Comparison of ENCODE assay signal across 9 mouse cellular contexts in the genomic region with DNA sequence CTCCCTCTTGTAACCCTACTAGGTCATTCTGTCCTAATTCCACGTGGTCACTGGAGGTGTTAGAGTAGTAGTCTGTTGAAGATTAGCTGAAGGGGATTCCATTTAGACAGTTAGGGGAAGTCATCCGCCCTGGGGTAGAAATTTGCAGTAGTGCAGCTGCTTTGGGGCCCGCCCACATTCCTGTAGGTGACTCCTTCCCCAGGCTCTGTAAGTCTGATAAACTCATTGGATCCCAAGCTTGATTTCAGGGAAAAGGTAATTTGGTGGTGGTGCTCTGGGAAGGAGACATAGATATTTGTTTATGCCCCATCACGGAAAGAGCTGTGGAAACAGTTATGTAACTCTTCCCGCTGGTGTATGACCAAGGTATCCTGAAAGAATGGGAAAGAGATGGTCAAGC. TPM values are rescaled to one million over a fixed set of nuclear protein-coding genes. Genes with fewer than 3 reads are reported as not detected.
DNase-seq lines count a peak whose midpoint lies in the region; ATAC-seq and TF ChIP-seq lines count a peak whose summit lies in the region.
"Had no signal": no experiment of that assay in that cellular context is flagged by ENCODE, and none has a peak within 500 bp of the region (broad histone marks: within the 10 kb centered on the region; RNA-seq: fewer than 3 reads in every experiment).

No protein-coding gene starts in this region.

- H3K27me3 ChIP-seq in forebrain, embryonic 14.5 days (replicated peaks; ENCODE audit: control insufficient read depth, insufficient read depth, low read length): no peaks in the 10 kb centered on the region
- H3K27me3 ChIP-seq in forebrain, embryonic 11.5 days (ENCODE audit: control insufficient read depth, insufficient read depth, low read length): no peaks in the 10 kb centered on the region; the same call in 1 of the 2 replicates
- peaks cover 29% of the 10 kb centered on the region for H3K27me3 ChIP-seq in liver, embryonic 13.5 days
- peaks cover 25% of the 10 kb centered on the region for H3K27me3 ChIP-seq in liver, embryonic 11.5 days (replicated peaks; ENCODE audit: control insufficient read depth, insufficient read depth, low read length)
- no peaks in the 10 kb centered on the region for H3K27me3 ChIP-seq in midbrain, embryonic 14.5 days (ENCODE audit: control insufficient read depth, insufficient read depth, low read length)

- H3K27ac ChIP-seq in forebrain, embryonic 14.5 days (ENCODE audit: low read depth, low read length): no peak overlapping the region
- H3K27ac ChIP-seq in forebrain, embryonic 11.5 days (ENCODE audit: low read depth, low read length): no peak overlapping the region
- no peak overlapping the region for H3K27ac ChIP-seq in liver, embryonic 13.5 days
- H3K27ac ChIP-seq in liver, embryonic 11.5 days (ENCODE audit: low read depth, low read length): no peak overlapping the region
- H3K27ac ChIP-seq in embryonic fibroblast, embryonic 13.5 days (ENCODE audit: insufficient read depth, low read length): peak overlapping the region; percentile 93
- no peak overlapping the region for H3K27ac ChIP-seq in midbrain, embryonic 14.5 days (replicated peaks; ENCODE audit: low read depth, low read length)

- no peak for TF ChIP-seq POLR2A in embryonic fibroblast, embryonic 13.5 days (IDR thresholded peaks at IDR 0.05; ENCODE audit: low read depth, low read length)

- H3K4me3 ChIP-seq in forebrain, embryonic 14.5 days (ENCODE audit: low read depth, low read length): no peak overlapping the region
- no peak overlapping the region for H3K4me3 ChIP-seq in forebrain, embryonic 11.5 days (ENCODE audit: low read depth, low read length)
- H3K4me3 ChIP-seq in liver, embryonic 13.5 days (replicated peaks): no peak overlapping the region
- no peak overlapping the region for H3K4me3 ChIP-seq in liver, embryonic 11.5 days (ENCODE audit: low read depth, low read length)
- H3K4me3 ChIP-seq in embryonic fibroblast, embryonic 13.5 days (ENCODE audit: insufficient read depth, low read length): 0 out of 2 replicates have a peak overlapping the region, but pooled peaks have one; percentile 63
- H3K4me3 ChIP-seq in midbrain, embryonic 14.5 days (replicated peaks; ENCODE audit: low read depth, low read length): no peak overlapping the region

- TF ChIP-seq CTCF in embryonic fibroblast, embryonic 13.5 days (IDR thresholded peaks at IDR 0.05; ENCODE audit: borderline replicate concordance, insufficient read depth, low read length): no peak

- no peaks in the 10 kb centered on the region for H3K36me3 ChIP-seq in forebrain, embryonic 14.5 days (ENCODE audit: control insufficient read depth, insufficient read depth, low read length)
- no peaks in the 10 kb centered on the region for H3K36me3 ChIP-seq in forebrain, embryonic 11.5 days (ENCODE audit: control insufficient read depth, insufficient read depth, low read length)
- no peaks in the 10 kb centered on the region for H3K36me3 ChIP-seq in liver, embryonic 13.5 days
- no peaks in the 10 kb centered on the region for H3K36me3 ChIP-seq in liver, embryonic 11.5 days (ENCODE audit: control insufficient read depth, insufficient read depth, low read length)
- H3K36me3 ChIP-seq in midbrain, embryonic 14.5 days (ENCODE audit: control insufficient read depth, insufficient read depth, low read length): no peaks in the 10 kb centered on the region

- H3K9me3 ChIP-seq in forebrain, embryonic 14.5 days (replicated peaks; ENCODE audit: control insufficient read depth, low read length): no peaks in the 10 kb centered on the region
- peaks cover 3% of the 10 kb centered on the region; the same call in 1 of the 2 replicates for H3K9me3 ChIP-seq in forebrain, embryonic 11.5 days (ENCODE audit: control insufficient read depth, low read length)
- H3K9me3 ChIP-seq in liver, embryonic 13.5 days (replicated peaks): no peaks in the 10 kb centered on the region
- H3K9me3 ChIP-seq in liver, embryonic 11.5 days (ENCODE audit: control insufficient read depth, low read length): no peaks in the 10 kb centered on the region
- no peaks in the 10 kb centered on the region for H3K9me3 ChIP-seq in midbrain, embryonic 14.5 days (ENCODE audit: control insufficient read depth, low read length)

- no peak for ATAC-seq in forebrain, embryonic 14.5 days
- ATAC-seq in forebrain, embryonic 11.5 days (replicated peaks; ENCODE audit: low FRiP score): no peak
- no peak for ATAC-seq in liver, embryonic 13.5 days (ENCODE audit: low read depth)
- ATAC-seq in liver, embryonic 11.5 days (replicated peaks; ENCODE audit: low FRiP score): no peak
- no peak for ATAC-seq in midbrain, embryonic 14.5 days (ENCODE audit: low FRiP score, low TSS enrichment)

- WGBS in forebrain, embryonic 14.5 days: 64% methylated on average over 5 of the region's 5 CpGs
- 61% methylated on average over 5 of the region's 5 CpGs for WGBS in forebrain, embryonic 11.5 days
- WGBS in liver, embryonic 13.5 days (ENCODE audit: insufficient replicate concordance): 34% methylated on average over 5 of the region's 5 CpGs
- 38% methylated on average over 5 of the region's 5 CpGs for WGBS in liver, embryonic 11.5 days
- WGBS in midbrain, embryonic 14.5 days: 66% methylated on average over 5 of the region's 5 CpGs

- no peak overlapping the region for H3K9ac ChIP-seq in forebrain, embryonic 14.5 days (ENCODE audit: low read length)
- H3K9ac ChIP-seq in forebrain, embryonic 11.5 days (ENCODE audit: low read length): no peak overlapping the region
- no peak overlapping the region for H3K9ac ChIP-seq in liver, embryonic 13.5 days
- H3K9ac ChIP-seq in liver, embryonic 11.5 days (ENCODE audit: low read depth, low read length): no peak overlapping the region
- H3K9ac ChIP-seq in midbrain, embryonic 14.5 days (replicated peaks; ENCODE audit: low read length): no peak overlapping the region

- no peak for DNase-seq in forebrain, embryonic 14.5 days (ENCODE audit: low spot score)
- no peak for DNase-seq in forebrain, embryonic 11.5 days (ENCODE audit: low spot score)
- no peak for DNase-seq in liver, embryonic 13.5 days
- no peak for DNase-seq in liver, embryonic 11.5 days (ENCODE audit: low spot score)
- no peak for DNase-seq in midbrain, embryonic 14.5 days
- DNase-seq in right cerebral cortex, postnatal 4 days: no peak
- no peak for DNase-seq in retina, postnatal 1 day
- DNase-seq: B cell, adult 2 months had no signal

- H3K4me1 ChIP-seq in forebrain, embryonic 14.5 days (ENCODE audit: control insufficient read depth, insufficient read depth, low read length): peaks cover 2% of the 10 kb centered on the region; the same call in 1 of the 2 replicates
- H3K4me1 ChIP-seq in forebrain, embryonic 11.5 days (replicated peaks; ENCODE audit: control insufficient read depth, insufficient read depth, low read length): peaks cover 5% of the 10 kb centered on the region; the same call in 1 of the 2 replicates
- no peaks in the 10 kb centered on the region for H3K4me1 ChIP-seq in liver, embryonic 13.5 days (replicated peaks)
- no peaks in the 10 kb centered on the region for H3K4me1 ChIP-seq in liver, embryonic 11.5 days (replicated peaks; ENCODE audit: control insufficient read depth, insufficient read depth, low read length)
- H3K4me1 ChIP-seq in embryonic fibroblast, embryonic 13.5 days (ENCODE audit: control insufficient read depth, insufficient read depth, low read length): peaks cover 11% of the 10 kb centered on the region
- H3K4me1 ChIP-seq in midbrain, embryonic 14.5 days (ENCODE audit: control insufficient read depth, insufficient read depth, low read length): 0 out of 2 replicates have a peak, but pooled peaks cover 2% of the 10 kb centered on the region

- H3K4me2 ChIP-seq in forebrain, embryonic 14.5 days (ENCODE audit: low read length): peak overlapping the region; percentile 87
- no peak overlapping the region for H3K4me2 ChIP-seq in forebrain, embryonic 11.5 days (ENCODE audit: low read depth, low read length, severe bottlenecking)
- H3K4me2 ChIP-seq in liver, embryonic 13.5 days: peak overlapping the region; percentile 54; the same call in 1 of the 2 replicates
- no peak overlapping the region; the same call in 1 of the 2 replicates for H3K4me2 ChIP-seq in liver, embryonic 11.5 days
- peak overlapping the region; percentile 89 for H3K4me2 ChIP-seq in midbrain, embryonic 14.5 days (ENCODE audit: low read length)

RNA-seq across cellular contexts. Expression of a gene that starts 0.5 kb away (rescaled TPM):
- polyA plus RNA-seq in forebrain, embryonic 14.5 days (2014; fragmentation: Nextera tagmentation; extraction: Ambion mirVana): 17.4 and 22.2 TPM in 2 replicates
- polyA plus RNA-seq in forebrain, embryonic 11.5 days (2014; fragmentation: Nextera tagmentation; extraction: Ambion mirVana): 63.6 and 64.5 TPM in 2 replicates
- 8.1 and 9.8 TPM in 2 replicates for polyA plus RNA-seq in liver, embryonic 13.5 days (2015; fragmentation: Nextera tagmentation; extraction: Ambion mirVana)
- polyA plus RNA-seq in liver, embryonic 11.5 days (2014; fragmentation: Nextera tagmentation; extraction: Ambion mirVana): 24.3 and 28.8 TPM in 2 replicates
- polyA plus RNA-seq in embryonic fibroblast, embryonic 13.5 days (2011; ENCODE audit: insufficient read length, low read depth, missing spikeins): 230 and 242 TPM in 2 replicates
- 16.5 and 24.6 TPM in 2 replicates for polyA plus RNA-seq in midbrain, embryonic 14.5 days (2014; fragmentation: Nextera tagmentation; extraction: Ambion mirVana)

Comparison
In these comparisons a context has a peak if more than half of its experiments do, and no peak if none do; other contexts are left out.
1. H3K4me2 ChIP-seq: peak in forebrain, embryonic 14.5 days (single experiment), liver, embryonic 13.5 days (single experiment) and midbrain, embryonic 14.5 days (single experiment); none in forebrain, embryonic 11.5 days (single experiment) and liver, embryonic 11.5 days (single experiment).